Mouse (Mus musculus) spleen, postnatal 0 days (tissue): ENCODE measurements around the gene Gucy2g. TPM values are rescaled to one million over a fixed set of nuclear protein-coding genes. Genes with fewer than 3 reads are reported as not detected.

Experiments
- polyA plus RNA-seq: library from polyadenylated mRNA; unstranded; fragments of >200 nt; fragmentation: Nextera tagmentation; extraction: Ambion mirVana; gene quantifications from 2 replicates; pipeline ENCODE4 v1.2.1, GENCODE M21; 2015

Gene Gucy2g
- 0.10 and 0.11 TPM in 2 replicates for polyA plus RNA-seq

DNA sequence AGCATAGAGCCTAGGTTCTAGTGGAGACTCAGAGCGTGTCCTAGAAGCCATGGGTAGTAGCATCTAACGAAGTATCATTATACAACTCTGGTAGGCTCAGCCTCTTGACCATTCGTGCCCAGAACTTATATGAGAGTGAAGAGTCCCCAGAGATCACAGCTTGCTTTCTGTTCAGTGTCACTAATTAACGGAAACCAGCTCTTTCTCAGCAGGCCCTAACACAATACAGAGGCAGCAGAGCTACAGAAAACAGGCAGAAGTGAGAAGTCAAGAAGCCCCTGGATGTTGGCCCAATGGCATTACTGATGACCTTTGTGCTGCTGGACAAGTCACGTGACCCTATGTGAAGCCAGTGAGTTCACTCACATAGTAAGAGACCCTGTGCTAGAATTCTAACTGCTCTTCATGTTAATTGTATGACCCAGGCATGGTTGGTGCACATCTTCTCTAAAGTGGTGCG lies at the start of gene Gucy2g:
Gucy2g (minus strand) TSS at position 51 of the 460 bp plus-strand sequence.

GRCm38 (mm10) chr19:55251383-55252124 lies 10.5 kb upstream of the Gucy2g start, which contains the start of gene Acsl5:
TSS of gene Acsl5 (plus strand) at chr19:55251938.

DNA sequence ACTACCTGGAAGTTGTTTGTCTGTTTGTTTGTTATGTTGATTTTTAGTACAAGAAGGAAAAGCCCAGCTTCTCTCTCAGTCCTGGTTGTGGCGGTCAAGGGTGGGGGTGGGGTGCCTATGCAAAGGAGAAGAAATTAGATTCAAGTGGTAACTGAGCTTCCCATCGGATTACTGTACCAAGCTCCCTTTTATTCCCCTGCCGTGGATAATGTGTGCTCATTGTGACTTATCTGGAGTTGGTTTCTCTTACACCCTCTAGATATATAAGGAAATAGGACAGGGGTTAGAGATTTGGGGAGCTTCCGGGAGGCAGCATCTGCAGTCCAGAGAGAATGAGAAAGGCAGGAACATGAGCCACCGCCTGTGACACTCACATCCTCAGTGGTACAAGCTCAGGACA lies 60.6 kb downstream of the Gucy2g start, which contains the start of gene Tectb:
Tectb (plus strand) TSS at position 301 of the 400 bp plus-strand sequence.

Other genes with a start within 250 kb of the Gucy2g start
- 5.6 and 6.9 TPM in 2 replicates for gene Gpam, start 114.0 kb downstream of the Gucy2g start, polyA plus RNA-seq
- not detected in 2 replicates for gene Tectb, start 60.5 kb downstream of the Gucy2g start, polyA plus RNA-seq
- 161 and 166 TPM in 2 replicates for gene Acsl5, start 10.7 kb upstream of the Gucy2g start, polyA plus RNA-seq
- 61.5 and 62.2 TPM in 2 replicates for gene Zdhhc6, start 74.8 kb upstream of the Gucy2g start, polyA plus RNA-seq
- 20.6 and 22.7 TPM in 2 replicates for gene Vti1a, start 75.1 kb upstream of the Gucy2g start, polyA plus RNA-seq